Mouse (Mus musculus) thymus, postnatal 25 days (tissue): ENCODE results near the gene Pfdn6.
"Not testable (repeated sequence)": the region's sequence is repeated elsewhere in the genome, so short reads cannot be mapped to it uniquely, and the experiment has no call there.

Source experiments
- DNase-seq: peaks from one replicate; pipeline ENCODE4 v3.0.0; 2022

Gene Pfdn6

DNA sequence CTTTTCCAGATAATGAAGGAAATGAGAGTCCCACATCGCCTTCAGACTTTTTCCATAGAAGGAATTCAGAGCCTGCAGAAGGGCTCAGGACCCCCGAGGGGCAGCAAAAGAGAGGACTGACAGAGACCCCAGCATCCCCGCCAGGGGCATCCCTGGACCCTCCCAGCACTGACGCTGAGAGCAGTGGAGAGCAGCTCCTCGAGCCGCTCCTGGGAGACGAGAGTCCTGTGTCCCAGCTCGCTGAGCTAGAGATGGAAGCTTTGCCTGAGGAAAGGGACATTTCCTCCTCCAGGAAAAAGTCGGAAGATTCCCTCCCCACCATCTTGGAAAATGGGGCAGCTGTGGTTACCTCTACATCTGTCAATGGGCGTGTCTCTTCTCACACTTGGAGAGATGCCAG is 26.9 kb downstream of the Pfdn6 start:
- DNase-seq: no peak

GRCm38 (mm10) chr17:33911813-33912414 is 28.2 kb downstream of the Pfdn6 start:
- no peak for DNase-seq

DNA sequence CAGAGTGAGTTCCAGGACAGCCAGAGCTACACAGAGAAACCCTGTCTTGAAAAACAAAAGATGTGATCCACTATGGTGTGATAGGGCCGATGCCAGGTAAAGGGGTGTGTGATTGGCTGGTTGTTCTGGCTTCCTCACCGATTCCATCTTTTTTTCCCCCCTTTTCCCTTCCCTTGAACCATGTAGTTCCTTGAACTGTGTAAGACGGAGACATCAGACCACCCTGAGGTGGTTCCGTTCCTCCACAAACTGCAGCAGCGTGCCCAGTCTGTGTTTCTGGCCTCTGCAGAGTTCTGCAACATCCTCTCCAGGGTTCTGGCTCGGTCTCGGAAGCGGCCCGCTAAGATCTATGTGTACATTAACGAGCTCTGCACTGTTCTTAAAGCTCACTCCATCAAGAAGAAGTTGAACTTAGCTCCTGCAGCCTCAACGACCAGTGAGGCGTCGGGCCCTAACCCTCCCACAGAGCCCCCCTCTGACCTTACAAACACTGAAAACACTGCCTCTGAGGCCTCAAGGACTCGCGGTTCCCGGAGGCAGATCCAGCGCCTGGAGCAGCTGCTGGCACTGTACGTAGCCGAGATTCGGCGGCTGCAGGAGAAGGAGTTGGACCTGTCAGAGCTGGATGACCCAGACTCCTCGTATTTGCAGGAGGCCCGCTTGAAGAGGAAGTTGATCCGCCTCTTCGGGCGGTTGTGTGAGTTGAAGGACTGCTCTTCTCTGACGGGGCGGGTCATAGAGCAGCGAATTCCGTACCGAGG is 28.9 kb downstream of the Pfdn6 start:
- no peak for DNase-seq

- DNase-seq: no peak
Observed at GRCm38 (mm10) chr17:33910346-33911051, 29.6 kb downstream of the Pfdn6 start.

DNA sequence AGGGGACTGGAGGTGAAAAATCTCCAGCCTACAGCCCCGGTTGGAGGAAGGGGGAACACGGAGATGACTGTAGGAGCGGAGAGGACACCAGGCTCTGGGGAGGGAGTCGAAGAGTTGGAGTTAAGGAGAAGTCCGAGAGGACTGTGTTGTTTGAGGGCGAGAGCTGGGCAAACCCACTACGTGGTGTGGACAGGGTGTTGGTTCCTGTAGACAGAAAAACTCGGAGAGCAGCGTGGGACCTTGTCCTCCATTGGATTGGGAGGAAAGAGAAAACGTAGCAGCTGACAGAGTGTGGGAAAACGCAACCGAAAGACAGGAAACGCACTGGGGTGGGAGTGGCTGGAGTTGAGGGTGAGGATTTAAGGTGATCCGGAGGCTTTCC is 30.3 kb downstream of the Pfdn6 start:
- DNase-seq: peak; percentile 60

DNA sequence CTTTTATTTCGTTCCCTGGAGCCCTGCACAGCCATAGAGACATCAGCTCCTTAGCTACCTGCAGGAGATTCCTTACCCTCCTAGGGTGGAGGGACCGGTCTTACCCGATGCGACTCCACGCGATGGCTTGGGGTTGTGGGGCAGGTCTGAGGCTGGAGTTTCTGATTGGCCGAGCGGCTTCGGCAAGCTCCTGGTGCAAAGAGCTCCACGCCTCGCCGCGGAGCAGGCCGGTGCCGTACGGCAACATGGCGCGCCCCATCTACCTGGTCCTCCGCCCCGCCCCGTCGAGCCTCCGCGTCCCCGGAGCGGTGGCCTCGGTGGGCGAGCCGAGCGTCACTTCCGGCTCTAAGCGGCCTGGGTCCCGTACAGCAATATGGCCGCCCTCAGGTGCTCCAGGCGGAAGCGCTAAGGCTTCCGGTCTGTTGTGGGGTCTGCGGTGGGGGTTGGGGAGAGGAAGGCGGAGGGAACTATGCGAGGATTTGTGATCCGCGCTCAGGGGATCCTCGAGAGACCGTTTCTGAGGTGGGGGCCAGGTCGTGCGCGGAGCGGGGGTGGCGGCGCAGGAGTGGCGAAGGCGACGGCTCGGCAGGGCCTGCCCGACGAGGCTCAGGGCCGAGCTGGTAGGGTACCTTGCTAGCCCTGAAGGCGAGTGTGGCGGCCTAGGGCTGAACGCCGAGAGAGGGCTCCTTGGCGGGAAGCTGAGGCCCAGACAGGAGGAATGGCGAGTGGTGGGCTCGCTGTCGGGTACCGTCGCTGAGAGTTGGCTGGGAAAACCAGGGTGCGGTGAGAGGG is 30.9 kb downstream of the Pfdn6 start, which contains the start of gene Daxx:
Gene Daxx, plus strand, starts transcription at position 338 of the 792 bp plus-strand sequence.
- DNase-seq: peak; percentile 99

- DNase-seq: peak; percentile 54
Observed at GRCm38 (mm10) chr17:33908331-33909076, 31.6 kb downstream of the Pfdn6 start.

DNA sequence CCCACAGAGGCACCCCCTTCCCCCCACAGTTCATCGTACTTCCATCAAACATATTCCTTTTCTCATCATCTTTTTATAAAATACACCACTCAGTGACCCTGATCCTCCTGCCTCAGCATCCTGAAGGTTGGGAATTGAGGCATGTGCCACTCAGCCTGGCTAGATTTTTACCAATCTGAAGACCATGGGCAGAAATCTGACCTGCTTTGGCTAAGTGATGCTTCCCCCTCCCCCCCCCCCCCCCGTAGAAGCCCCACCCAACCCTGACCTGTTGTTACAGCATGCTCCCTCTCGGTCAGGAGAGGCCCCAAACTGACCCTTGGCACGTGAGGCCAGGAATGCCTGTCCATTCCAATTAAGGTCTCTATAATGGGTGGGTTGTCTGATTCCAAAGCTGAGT is 35.3 kb downstream of the Pfdn6 start, which contains the start of gene Platr17:
Gene Platr17, plus strand, starts transcription at position 301 of the 400 bp plus-strand sequence.
- DNase-seq: not testable (repeated sequence)

GRCm38 (mm10) chr17:33903911-33904651 is 36.1 kb downstream of the Pfdn6 start:
- not testable (repeated sequence) for DNase-seq

GRCm38 (mm10) chr17:33902491-33902890 is 37.7 kb downstream of the Pfdn6 start:
- DNase-seq: no peak

GRCm38 (mm10) chr17:33902079-33902478 is 38.1 kb downstream of the Pfdn6 start:
- no peak for DNase-seq

- no peak for DNase-seq
Observed at GRCm38 (mm10) chr17:33901653-33902052, 38.5 kb downstream of the Pfdn6 start.

- no peak for DNase-seq
Observed at GRCm38 (mm10) chr17:33900989-33901314, 39.2 kb downstream of the Pfdn6 start.

- DNase-seq: no peak
Observed at GRCm38 (mm10) chr17:33900281-33900988, 39.7 kb downstream of the Pfdn6 start.

DNA sequence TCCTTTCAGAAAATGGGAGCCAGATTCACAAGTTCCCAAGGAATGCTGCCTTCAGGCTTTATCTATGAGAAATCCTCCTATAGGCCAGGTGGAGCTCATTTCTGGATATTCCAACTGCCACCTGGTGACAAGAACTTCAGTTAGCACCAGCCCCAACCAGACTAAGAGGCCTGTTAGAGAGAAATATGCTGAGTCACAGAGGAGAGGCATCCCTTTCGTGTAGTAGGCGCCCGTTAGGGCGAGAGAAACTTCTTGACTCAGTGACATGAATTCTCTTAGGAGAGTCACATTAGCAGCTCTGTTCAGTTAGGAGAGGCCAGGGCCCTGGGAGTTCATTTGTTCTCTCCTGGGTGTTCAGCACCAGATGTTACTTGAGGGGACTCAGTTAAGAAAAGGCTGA is 40.5 kb downstream of the Pfdn6 start:
- DNase-seq: no peak

DNA sequence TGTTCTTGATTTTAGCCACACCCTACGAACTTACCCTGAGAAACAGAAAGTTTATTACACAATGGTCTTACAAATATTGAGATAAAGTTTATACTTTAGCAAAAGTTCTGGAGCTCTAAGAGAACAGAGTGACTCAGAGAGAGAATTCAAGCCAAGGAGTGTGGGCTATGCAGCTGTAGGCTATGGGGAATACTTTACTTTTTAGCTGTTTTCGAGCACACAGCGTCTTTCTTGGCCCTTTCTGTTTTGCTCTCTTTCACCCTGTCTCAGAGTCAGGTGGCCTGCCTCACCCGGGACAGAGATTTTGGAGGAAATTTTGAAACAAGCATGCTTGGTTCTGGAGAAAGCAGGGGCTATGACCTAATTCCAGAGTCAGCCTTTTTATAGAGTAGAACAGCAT is 42.0 kb downstream of the Pfdn6 start:
- not testable (repeated sequence) for DNase-seq

DNA sequence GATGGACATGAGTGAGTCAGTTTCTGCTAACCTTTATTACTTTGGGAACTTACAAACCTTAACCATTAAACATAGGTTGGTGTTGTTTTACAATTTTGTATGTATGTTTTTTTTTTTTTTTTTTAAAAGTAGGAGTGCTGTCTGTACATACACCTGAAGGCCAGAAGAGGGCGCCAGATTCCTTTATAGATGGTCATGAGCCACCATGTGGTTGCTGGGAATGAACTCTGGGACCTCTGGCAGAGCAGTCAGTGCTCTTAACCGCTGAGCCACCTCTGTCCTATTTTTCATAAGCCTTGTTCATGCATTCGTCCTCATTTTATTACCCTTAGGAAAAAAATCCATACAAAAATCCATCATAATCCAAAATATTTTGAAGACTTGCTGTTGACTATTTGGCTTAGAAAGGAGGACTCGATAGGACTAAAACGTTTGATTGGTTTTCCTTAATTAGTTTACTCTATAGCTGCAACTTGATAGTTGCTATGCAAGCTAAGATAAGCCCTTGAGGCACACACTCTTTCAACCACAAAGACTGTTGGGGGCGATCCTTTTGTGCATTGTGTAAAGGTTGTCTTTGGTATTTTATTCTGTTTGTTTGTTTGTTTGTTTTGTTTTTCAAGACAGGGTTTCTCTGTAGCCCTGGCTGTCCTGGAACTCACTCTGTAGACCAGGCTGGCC is 42.9 kb downstream of the Pfdn6 start:
- DNase-seq: no peak

DNA sequence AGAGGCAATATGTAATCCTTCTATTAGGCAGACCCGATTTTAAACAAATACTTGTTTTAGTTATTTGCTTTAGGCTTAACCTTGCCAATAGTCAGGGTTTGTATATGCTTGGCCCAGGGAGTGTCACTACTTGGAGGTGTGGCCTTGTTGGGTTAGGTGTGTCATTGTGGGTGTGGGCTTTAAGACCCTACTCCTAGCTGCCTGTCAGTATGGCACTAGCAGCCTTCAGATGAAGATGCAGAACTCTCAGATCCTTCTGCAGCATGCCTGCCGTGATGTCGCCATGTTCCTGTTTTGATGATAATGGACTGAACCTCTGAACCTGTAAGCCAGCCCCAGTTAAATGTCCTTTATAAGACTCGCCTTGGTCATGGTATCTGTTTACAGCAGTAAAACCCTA is 47.1 kb downstream of the Pfdn6 start:
- DNase-seq: not testable (repeated sequence)

GRCm38 (mm10) chr17:33892429-33892828 is 47.7 kb downstream of the Pfdn6 start:
- DNase-seq: no peak

- DNase-seq: not testable (repeated sequence)
Observed at GRCm38 (mm10) chr17:33891892-33892291, 48.3 kb downstream of the Pfdn6 start.
